Mouse (Mus musculus) retina, postnatal 7 days (tissue): ENCODE measurements around the gene Ovol2.

Experiments
- DNase-seq: peaks from one replicate; pipeline ENCODE4 v3.0.0-alpha.2; 2012; ENCODE audit warnings: low read depth, low spot score

The Ovol2 gene

DNA sequence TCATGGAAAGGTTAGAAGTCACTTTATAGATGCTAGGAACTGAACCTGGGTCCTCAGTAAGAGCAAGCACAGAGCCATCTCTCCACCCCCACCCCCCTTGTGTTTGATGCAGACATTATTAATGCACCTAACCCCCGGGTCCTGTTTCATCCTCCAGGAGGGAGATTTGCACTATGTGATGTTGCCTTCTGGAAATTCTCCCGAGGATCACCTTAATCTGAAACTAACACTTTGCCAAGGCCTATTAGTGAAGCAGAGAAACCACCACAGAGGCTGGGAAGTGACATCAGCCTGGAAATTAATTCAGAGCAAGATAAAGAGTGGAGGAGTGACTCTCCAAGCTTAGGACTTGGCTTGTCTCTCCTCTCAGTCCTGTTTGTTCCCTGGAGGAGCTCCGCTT, 7.7 kb downstream of the Ovol2 start:
- no peak for DNase-seq

DNA sequence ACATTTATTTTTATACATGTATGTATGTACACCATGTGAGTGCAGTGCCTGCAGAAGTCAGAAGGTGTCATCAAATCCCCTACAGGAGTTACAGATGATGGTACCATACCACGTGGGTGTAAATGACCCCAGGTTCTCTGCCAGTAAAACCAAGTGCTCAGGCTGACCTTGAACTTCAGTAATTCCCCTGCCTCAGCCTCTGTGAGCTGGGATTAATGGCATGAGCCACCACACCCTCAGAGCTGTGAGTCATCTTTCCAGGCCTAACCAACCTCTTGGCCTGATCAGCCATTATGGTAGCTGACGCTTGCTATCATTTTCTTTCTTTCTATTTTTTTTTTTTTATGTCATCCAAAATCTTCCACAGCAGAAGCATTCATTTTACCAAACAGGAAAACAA, 20.6 kb downstream of the Ovol2 start:
- no peak for DNase-seq

DNA sequence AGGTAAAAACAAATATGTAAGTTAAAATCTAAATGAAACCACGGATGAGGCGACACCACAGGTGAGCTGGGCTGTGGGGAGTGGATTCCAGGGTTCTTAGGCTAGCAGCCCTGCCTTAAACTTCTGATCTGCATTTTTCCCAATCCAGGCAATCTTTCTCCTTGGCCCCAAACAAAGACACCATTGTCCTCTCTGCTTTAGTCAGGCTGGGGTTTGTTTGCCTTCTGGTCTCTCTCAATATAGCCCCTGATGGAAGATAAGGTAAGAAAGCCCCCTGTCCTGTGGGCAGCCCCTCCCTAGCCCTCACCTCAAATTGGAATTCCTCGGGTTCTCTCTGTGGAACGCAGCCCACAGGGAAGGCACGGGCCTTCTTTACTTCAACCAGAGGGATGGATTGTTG, 21.7 kb downstream of the Ovol2 start:
- DNase-seq = no peak

DNA sequence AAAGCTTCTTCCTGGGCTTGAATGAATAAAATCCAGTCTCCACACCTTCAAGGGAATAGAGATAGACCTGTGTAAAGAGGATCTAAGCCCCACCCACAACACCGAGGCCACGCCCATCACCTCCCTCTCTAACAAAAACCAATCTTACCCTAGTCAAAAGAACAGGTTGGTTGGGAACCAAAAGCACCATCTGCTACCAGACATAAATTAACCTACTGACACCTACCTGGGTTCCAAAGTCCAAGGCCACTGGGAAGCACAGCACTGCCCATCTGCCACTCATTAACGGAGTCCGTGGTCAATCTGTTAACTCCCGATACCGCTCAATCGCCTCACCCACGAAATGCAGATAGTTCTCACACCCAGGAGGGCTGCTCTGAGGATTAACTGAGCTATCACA, 23.4 kb downstream of the Ovol2 start:
- DNase-seq = no peak

DNA sequence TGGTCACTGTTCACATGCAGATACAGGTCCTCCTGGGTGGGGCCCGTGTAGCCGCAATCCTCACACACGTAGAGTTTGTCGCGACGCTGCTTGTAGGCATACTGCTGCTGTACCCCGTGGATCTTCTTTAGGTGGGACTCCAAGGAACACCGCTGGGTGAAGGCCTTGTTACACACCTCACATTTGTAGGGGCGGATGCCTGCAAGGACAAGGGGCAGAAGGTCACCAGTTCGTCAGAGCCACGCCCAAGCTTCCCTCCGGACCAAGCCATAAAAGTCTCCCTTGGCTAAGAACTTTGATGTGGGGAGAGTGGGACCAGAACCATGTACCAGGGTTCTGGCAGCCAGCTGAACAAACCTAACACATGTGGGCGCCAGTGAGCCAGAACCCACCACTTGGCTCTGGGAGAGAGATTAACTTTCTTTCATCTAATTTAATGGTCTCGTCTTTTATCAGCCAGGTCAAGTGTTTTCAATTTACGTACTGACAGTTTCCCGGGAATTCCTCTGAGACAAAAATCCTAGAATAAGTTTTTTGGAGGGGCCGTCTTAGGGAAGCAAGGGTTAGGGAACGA, 26.1 kb downstream of the Ovol2 start:
- DNase-seq = no peak

DNA sequence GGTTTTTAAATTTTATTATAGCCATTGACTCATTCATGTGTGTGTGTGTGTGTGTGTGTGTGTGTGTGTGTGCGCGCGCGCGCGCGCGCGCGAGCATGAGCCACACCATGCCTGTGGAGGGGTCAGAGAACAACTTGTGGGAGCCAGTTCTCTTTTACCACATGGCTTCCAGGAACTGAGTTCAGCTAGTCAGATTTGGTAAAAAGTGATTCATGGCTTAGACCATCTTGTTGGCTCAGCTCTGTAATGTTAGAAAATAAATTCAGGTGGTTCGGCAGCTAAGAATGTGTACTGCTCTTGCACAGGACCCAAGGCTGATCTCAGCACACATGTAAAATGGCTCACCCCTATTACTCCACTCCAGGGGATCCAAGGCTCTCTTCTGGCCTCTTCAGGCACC, 30.8 kb downstream of the Ovol2 start:
- DNase-seq = no peak

DNA sequence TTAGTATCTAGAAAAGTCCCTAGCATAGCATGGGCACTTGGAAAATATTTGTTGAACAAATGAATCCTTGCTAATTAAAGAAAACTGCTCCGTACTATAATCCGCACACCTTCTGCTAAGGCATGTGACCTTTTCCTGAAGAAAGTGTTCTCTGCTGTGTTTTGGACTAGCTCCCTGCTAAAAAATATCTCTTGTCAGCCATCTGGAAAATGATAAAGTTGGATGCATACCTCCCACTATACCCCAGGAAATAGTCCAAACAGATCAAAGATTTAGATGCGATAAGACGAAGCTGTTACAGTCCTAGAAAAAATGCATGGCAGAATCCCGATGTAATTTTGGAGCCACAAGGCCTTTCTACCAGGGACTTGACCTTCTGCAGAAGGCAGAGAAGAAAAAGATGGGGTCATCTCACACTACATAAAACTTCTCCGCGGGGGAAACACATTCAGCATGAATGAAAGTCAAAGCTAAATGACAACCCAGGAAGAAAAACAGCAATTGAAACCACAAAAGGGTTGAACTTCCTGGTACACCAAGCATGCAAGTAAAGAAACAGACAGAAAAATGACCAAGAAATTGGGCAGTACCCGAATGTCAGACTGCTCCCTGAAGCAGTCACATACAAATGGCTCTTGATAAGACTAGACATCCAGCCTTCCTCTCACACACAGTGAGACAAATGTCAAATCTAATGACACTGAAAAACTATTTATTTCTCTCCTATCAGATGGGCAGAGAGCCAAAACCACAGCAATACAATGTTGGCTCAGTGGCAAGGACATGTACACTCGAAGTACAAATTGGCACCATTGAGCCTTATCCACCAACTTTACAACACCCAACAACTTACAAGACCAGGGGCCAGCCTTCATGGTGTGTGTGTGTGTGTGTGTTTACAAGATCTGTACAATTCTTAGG, 31.9 kb downstream of the Ovol2 start:
- no peak for DNase-seq

DNA sequence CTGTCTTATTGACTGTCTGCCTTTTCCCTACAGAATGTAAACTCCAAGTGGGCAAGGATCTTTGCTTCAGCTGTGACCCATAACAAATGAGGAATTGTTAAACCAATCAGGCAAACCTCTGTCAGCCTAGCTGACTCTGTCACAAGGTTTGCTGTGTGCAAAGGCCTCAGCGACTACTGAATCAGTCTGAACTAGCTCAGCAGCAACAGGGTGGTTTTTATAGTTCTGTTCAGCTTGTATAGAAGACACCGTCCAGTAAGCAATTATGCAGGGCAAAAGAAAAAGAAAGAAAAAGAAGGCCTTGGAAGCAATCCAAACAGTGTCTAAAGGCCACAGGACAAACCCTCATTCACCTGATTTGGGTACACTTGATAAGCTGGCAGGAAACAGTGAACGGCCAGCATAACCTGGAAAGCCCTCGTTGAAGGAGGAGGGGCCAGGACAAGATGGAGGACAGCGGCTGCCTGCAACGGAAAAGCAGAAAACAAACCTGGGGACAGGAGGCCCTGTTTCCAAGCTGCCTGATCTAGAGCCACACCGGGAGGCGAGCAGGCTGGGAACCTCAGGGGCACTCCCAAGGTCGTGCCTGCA, 36.7 kb downstream of the Ovol2 start:
- DNase-seq = no peak

DNA sequence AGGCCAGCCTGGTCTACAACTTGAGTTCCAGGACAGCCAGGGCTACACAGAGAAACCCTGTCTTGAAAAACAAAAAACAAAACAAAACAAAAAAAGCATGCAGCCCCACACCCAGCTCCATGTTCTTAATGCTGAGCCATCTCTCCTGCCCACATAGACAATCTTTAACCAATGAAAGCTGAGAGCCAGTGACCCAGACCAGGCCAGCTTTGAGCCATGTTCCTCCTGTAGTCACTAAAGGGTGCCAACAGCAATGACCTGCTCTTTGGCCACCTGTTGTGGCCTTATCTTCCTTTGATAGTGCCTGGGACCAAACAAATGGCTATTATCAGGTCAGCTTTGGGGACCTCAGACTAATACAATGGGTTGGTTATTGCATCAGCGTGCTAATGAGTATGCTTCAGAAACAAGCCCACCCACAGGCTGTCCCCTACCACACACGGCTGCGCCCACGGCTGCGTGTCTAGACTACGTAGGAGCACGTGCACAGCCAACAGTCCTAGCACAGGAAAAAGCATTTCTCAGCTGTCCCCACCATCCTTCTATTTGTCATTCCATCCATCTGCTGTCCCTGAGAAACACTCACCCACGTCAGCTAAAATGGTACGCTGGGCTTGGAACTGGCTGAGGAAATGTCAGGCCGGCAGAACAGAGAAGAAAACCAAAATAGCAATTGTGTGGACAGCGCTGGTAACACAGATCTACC, 40.2 kb downstream of the Ovol2 start:
- no peak for DNase-seq

DNA sequence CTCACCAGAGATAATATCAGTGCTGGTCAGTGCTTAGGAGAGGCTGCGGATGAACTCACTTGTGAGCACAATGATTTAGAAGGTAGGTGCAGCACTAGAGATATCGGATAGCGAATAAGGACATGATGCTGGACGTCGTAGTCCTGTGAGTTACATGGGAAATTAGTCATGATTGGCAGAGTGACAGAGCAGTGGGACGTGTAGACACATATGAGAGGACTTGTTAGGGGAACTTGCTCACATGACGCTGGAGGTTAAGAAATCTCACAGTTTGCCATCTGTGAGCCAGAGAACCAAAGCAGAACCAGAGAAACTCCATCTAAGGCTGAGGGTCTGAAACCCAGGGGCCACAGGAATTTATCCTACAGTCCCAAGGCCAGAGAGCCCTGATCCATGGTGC, 41.6 kb downstream of the Ovol2 start:
- DNase-seq = no peak

DNA sequence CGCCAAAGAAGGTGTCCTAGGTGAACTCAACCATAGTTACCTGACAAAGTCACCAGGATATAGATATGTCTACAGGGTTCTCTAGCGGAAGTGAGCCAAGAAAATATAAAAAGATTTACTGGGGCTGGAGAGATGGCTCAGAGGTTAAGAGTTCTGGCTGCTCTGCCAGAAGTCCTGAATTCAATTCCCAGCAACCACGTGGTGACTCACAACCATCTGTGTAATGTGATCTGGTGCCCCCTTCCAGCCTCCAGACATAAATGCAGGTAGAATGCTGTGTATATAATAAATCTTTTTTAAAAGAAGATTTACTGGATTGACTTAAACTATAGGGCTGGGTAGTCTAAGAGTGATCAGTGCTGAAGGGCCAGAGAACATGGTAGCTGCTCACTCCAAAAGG, 50.5 kb downstream of the Ovol2 start:
- DNase-seq = no peak

DNA sequence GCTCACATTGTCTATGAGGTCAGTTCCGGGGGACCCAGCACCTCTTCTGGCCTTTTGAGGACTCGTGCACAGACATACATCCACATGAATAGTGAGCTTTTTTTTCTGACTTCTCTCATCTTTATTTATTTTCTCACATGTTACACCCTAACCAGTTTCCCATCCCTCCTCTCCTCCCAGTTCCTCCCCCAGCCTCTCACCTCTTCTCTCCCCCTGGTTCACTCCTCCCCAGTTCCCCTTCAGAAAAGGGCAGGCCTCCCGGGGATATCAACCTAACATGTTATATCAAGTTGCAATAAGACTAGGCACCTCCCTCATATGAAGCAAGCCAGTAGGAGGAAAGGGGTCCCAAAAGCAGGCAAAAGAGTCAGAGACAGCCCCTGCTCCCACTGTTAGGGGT, 51.4 kb downstream of the Ovol2 start:
- DNase-seq = no peak

DNA sequence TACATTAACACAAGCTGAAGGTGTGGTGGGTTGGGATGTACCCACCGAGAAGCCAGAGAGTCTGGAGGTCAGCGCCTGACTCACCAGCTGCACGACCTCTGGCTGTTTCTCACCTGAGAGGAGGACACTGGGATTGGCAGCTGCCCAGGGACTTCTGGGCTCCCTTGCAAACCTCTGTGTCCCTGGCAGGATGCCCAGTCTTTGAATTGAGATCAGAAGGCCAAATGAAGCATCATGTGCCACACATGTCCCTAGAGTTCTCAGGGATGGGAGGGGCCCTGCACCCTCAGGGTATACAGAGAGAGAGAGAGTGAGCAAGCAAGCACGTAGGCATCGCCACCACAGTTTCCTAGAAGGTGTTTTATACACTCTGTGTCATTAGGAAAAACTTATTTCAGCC, 52.2 kb downstream of the Ovol2 start:
- no peak for DNase-seq

DNA sequence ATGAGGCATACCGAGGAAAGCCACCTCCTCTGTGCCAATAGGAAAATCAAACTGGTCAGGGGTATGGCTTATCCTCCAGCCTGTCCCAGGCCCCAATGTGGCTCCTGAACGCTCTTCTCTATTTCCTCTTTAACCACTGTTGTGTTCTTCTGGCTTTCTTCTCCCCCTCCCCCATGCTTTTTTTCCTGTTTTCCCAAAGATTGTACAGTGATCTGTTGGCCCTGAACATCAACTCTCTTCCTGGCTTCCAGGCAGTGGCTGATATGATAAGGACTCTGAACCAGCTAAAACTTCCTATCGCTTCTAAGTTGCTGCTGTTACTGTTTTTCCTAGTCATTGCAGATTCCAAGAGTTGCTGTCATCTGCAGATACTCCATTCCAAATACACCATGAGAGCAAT, 55.1 kb downstream of the Ovol2 start:
- no peak for DNase-seq

DNA sequence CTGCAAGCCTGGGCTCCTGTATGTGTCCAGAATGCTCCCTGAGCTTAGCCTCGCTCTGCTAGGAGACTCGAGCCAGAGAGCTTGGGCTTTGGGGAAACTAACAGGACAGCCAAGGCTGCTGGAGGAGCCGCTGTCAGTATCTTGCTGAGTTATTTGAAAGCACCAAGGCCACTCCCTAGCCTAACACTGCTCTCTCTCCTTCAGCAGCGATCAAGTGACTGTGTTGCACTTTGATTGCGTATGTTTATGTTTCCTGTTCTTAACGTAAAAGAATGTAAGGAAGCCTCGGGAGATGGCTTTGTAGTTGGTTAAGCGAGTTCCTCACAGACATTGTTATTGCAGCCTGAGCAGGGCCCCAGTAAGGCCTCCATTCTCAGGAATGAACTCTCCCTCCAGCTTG, 57.2 kb downstream of the Ovol2 start:
- DNase-seq = no peak

DNA sequence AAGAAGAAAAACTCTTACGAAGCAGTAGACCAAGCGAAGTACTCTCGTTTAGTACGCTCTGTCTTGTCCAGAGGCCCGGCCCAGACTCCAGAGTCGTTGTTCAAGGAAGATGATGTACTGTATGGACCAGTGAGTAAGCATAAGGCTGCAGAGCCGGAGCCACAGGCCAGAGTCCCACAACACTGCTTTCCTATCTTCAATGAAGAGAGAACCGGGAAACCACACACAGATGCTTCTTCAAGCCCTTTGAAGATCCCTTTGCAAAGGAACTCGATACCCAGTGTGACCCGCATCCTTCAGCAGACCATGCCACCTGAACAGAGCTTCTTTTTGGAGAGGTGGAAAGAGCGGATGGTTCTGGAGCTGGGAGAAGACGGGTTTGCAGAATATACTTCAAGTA, 59.9 kb downstream of the Ovol2 start:
- DNase-seq = no peak

DNA sequence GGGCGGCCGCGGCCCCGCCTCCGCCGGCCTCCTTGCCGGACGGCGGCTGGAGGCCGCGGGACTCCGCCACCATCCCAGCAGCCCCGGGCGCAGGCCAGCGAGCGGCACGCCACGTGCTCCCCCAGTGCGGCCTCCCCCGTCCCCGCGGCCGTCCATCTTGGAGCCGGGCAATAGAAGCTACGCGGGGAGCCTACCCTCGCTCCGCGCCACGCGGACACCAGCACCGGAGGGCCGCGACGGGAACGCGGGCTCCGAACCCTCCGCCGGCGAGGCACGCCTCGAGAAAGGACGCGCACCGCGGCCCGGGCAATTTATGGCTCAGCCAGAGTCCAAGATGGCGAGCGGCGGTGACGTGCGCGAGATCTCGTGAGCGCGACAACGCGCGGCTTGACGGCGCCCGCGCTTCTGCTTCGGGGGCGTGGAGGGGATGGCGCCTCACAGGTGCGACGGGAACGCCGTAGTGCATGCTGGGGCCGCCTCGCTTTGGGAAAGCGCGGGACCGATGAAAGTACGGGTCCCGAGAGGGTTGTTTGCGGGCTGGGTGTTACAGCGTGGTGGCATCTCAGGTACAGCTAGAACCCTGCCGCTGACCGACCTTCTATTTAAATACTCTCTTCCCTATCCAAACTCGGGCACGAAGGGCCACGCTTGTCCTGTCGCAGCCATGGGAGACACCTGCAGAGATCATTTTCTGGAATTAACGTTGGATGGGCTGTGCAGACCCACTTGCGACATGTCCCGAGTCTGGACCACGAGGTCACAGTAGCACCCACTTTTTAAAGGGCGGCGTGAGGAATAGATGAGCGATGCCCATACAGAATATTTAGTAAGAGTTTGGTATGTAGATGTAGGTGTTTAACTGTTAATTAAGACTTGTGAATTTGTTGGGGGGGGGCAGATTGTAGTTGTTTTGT, 61.2 kb downstream of the Ovol2 start, which contains the start of the genes Mgme1 and Snx5:
Gene Mgme1 (plus strand): TSS at position 157 of the 914 bp plus-strand sequence.
Gene Snx5 (minus strand): TSS at position 400 of the 914 bp plus-strand sequence.
- DNase-seq = peak; percentile 89

DNA sequence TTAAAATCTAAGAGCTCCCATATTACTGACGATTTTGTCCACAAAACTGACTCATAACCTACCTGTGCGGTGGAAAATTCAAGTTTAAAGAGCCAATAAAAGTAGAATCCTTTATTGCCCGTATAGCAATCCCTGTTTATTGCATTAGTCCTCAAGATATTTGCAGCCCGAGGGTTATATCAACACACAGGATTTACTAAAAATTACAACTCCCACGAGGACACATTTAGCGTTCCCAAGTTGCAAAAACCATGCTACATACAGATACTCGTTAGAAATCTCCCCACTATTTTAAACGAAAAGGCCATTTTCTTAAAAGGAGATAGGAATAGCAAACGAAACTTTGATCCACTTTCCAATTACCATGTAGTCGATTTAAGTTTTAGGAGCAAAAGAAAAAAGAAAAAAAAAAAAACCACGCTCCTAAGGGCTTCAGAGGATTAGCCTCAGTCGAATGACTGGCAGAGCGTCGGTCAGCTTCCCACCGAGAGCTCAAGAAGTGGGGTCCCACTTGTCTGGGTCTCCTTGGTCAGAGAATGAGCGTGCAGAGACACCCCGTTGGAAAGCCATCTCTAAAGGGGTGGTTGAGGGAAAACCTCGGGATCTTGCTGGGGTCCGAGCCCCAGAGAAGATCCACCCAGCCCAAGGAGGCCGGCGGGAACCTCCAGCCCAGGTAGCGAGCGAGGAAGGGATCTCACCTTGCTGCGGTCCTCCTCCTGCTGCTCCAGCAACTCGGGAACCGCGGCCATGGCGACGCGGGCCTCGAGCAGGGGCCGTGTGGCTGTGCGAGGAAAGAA, 62.1 kb downstream of the Ovol2 start:
- peak; percentile 11 for DNase-seq

DNA sequence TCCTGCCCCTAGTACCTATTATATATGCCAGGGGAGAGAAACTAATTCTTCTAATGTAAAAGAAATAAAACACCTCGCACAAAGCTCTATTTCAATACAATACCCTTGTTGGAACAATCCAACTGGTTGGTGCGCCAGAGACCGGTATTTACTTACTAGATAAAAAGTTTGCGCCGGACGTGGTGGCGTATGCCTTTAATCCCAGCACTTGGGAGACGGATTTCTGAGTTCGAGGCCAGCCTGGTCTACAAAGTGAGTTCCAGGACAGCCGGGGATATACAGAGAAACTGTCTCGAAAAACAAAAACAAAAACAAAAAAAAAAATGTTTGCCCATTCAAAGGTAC, 62.7 kb downstream of the Ovol2 start:
- DNase-seq = no peak
